Mouse (Mus musculus): ENCODE measurements around the gene Akna.

The Akna gene

DNA sequence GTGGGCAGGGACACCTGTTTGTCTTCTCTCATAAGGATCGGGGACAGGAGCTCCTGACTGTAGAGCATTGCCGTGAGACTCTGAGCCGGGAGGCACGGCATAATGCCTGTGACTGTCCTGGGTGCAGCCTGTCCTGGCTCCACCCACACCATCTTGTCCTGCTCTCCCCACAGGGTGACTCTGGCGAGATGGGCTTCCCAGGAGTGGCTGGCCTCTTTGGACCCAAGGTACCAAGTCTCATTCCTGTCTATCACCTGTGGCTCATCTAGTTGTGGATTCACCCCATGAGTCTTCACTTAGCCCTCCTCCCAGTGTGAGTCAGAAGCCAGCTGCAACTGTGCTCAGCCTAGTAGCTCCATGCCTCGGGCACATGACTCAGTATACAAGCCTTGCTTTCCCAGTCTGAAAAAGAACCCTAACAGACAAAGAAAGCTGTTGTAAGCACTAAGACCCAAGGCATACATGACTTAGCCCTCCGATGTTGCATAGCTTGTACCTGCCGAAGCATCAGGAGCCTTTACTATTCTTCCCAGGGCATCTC is 79.8 kb downstream of the Akna start:
- no peak for DNase-seq (ENCODE audit: low read depth, low spot score)

DNA sequence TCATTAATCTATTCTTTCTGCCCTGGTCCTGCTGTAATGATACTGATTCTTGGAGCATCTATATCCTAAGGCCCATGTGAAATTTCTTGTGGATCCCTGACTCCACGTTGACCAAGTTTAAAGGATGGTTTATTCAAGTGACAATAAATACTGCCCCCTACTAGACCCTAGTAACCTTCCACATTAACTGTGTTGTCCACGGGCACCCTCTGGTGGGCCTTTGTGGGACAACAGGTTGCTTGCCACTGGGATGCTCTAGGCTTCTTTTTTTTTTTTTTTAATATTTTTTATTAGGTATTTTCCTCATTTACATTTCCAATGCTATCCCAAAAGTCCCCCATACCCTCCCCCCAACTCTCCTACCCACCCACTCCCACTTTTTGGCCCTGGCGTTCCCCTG is 83.6 kb downstream of the Akna start:
- peak; percentile 44 for DNase-seq (ENCODE audit: low read depth, low spot score)
